Mouse (Mus musculus): Measurements from ENCODE around the gene Mlst8. TPM values are rescaled to one million over a fixed set of nuclear protein-coding genes. Genes with fewer than 3 reads are reported as not detected.

Mlst8 gene
- total RNA-seq (2022): 10 to 100 TPM; 29.2 to 39.0 (median 35.4) TPM

- peak; percentile 93 to 96 for DNase-seq (ENCODE audit: low spot score in 2 of 2)
These were observed at the start of gene Mlst8 for GRCm38 (mm10) chr17:24478663-24479380. Gene Mlst8 (minus strand): TSS chr17:24479078.

GRCm38 (mm10) chr17:24528560-24528918 is 49.7 kb upstream of the Mlst8 start:
- no peak for DNase-seq (ENCODE audit: low spot score in 2 of 2)

- DNase-seq (ENCODE audit: low spot score in 2 of 2): peak; percentile 80 to 99
These were observed 49.1 kb upstream of the Mlst8 start, which contains the start of gene Traf7 for GRCm38 (mm10) chr17:24527723-24528559. Gene Traf7 (minus strand): TSS chr17:24527938.

GRCm38 (mm10) chr17:24527315-24527714 is 48.4 kb upstream of the Mlst8 start:
- peak in 1 of 2 experiments; percentile 7 for DNase-seq (ENCODE audit: low spot score in 2 of 2)

GRCm38 (mm10) chr17:24524734-24525133 is 45.9 kb upstream of the Mlst8 start:
- peak in 1 of 2 experiments; percentile 15 for DNase-seq (ENCODE audit: low spot score in 2 of 2)

GRCm38 (mm10) chr17:24520450-24520849 is 41.6 kb upstream of the Mlst8 start:
- no peak for DNase-seq (ENCODE audit: low spot score in 2 of 2)

GRCm38 (mm10) chr17:24514270-24515257 is 35.7 kb upstream of the Mlst8 start:
- peak in 1 of 2 experiments; percentile 8 for DNase-seq (ENCODE audit: low spot score in 2 of 2)

GRCm38 (mm10) chr17:24513609-24514008 is 34.7 kb upstream of the Mlst8 start:
- no peak for DNase-seq (ENCODE audit: low spot score in 2 of 2)

GRCm38 (mm10) chr17:24507806-24508460 is 29.1 kb upstream of the Mlst8 start:
- DNase-seq (ENCODE audit: low spot score in 2 of 2): peak in 1 of 2 experiments; percentile 18

- peak in 1 of 2 experiments; percentile 59 for DNase-seq (ENCODE audit: low spot score in 2 of 2)
These were observed 28.3 kb upstream of the Mlst8 start for GRCm38 (mm10) chr17:24507129-24507664.

- peak in 1 of 2 experiments; percentile 74 for DNase-seq (ENCODE audit: low spot score in 2 of 2)
These were observed 27.6 kb upstream of the Mlst8 start for GRCm38 (mm10) chr17:24506332-24507070.

- peak in 1 of 2 experiments; percentile 12 for DNase-seq (ENCODE audit: low spot score in 2 of 2)
These were observed 26.5 kb upstream of the Mlst8 start for GRCm38 (mm10) chr17:24505286-24505955.

GRCm38 (mm10) chr17:24504085-24504484 is 25.2 kb upstream of the Mlst8 start:
- no peak for DNase-seq (ENCODE audit: low spot score in 2 of 2)

- DNase-seq (ENCODE audit: low spot score in 2 of 2): no peak
These were observed 23.3 kb upstream of the Mlst8 start for GRCm38 (mm10) chr17:24502208-24502607.

GRCm38 (mm10) chr17:24496026-24496425 is 17.1 kb upstream of the Mlst8 start:
- peak in 1 of 2 experiments; percentile 13 for DNase-seq (ENCODE audit: low spot score in 2 of 2)

GRCm38 (mm10) chr17:24495443-24495842 is 16.6 kb upstream of the Mlst8 start:
- DNase-seq (ENCODE audit: low spot score in 2 of 2): peak in 1 of 2 experiments; percentile 80

- DNase-seq (ENCODE audit: low spot score in 2 of 2): peak in 1 of 2 experiments; percentile 71
These were observed 15.9 kb upstream of the Mlst8 start for GRCm38 (mm10) chr17:24494627-24495335.

- no peak for DNase-seq (ENCODE audit: low spot score in 2 of 2)
These were observed 11.5 kb upstream of the Mlst8 start for GRCm38 (mm10) chr17:24490399-24490798.
